Mouse (Mus musculus) right cerebral cortex, postnatal 25 days (tissue): ENCODE measurements around the gene Gm5127.

Experiments
- DNase-seq: peaks from one replicate; pipeline ENCODE4 v3.0.0; 2022

Gm5127 gene

DNA sequence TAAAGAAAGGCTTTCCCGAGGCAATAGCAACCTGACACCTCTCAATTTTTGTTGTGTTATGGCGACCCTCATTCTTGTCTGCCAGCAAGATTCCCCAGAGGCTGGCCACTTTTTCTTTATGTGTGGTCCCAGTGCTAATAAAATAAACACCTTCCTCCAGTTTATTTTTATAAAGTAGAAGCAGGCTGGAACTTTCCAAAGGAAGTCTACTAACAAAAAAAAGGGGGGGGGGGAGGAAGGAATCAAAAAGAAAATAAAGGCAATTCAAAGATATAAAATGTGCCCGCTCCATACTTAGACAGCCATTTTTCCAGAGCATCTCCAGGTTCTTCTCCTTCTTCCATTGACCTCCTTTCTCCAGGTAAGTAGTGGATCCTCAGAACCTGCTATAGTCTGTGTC is at the start of gene Gm5127:
Gm5127 (plus strand) TSS at position 301 of the 400 bp plus-strand sequence.
- DNase-seq: no peak

DNA sequence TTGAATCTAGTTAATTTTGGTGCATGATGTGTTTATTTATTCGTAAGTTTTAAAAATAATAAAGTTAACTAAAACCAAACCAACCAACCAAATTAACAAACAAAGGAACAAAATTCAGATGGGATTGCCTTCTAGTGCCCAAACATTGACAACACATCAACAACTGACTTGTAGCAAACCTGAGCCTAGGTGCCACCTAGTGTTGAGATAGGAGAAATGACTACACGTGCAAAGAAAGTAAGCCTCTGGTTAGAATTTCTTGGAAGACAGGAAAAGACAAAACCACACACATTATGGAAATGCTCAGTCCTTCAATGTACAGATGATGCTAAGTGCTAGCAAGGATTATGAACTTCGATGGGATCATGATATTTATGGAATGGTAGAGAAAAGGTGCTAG is 46.6 kb upstream of the Gm5127 start:
- DNase-seq: no peak

DNA sequence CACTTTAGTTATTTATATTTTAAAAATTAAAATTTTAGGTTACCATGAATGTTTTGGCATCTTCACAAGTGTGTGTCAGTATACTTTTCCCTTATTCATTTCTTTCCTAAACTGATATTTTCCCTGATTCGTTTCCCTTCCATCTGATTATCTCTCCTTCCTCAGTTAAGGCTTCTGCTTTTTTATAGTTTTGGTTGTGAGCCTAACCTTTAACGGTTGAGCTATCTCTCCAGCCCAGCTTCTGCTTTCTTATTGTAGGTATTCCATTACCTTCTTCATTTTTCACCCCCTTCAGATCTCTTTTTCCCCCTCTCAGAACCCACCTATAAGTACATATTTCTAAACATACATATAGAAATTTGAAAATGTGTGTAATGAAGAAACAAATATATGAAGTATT is 27.5 kb upstream of the Gm5127 start:
- no peak for DNase-seq

DNA sequence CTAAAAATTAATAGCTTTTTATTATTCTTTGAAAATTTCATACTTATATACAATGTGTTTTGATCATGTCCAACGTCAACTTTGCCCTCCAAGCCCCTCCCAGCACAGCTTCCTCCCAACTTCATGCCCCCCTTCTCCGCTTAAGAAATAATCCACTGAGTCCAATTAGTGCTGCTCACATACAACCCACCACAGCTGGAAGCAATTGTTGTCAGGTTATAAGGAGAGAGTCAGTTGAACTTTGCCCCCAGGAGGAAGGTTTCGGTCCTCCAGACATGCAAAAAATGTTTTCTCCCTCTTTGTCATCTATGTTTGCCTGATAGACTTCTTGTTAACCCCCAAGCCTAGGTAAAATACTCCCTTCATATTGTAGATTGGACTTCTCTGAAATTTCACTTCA is 4.0 kb upstream of the Gm5127 start:
- no peak for DNase-seq

DNA sequence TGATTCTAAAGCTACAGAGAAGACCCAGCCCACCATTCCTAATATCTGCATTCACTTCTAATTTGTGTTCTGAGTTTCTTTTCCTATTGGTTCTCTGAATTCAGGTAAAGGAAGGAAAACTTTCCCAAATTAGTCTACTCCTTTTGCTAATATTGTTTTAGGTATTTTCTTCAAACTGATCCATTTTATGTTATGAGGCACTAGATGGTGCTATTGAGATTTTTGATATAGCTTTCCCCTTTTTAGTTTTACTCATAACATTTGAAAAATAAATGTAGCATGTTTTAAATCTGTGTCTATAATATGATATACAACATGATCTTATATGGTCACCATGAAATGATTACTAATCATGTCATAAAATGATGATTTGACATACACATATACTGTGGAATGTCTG is 2.6 kb upstream of the Gm5127 start:
- DNase-seq: no peak

DNA sequence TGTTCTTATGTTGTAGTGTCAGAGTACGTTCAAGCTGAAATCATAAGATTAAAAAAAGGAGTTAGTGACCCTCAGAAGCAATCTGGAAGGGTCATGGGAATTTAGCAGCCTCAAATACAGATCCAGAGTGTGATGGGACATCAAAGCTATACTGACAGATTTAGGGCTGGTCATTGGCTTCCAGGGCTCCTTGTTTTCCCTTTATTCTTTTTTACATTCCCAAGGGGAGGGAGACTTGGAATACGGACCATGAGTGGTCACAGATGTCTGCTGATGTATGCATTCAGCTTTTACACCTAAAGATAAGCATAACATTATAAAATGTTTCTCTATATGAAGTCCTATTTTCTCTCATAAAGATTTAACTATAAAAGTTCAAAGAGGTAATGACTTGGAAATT is 789 bp upstream of the Gm5127 start:
- no peak for DNase-seq

DNA sequence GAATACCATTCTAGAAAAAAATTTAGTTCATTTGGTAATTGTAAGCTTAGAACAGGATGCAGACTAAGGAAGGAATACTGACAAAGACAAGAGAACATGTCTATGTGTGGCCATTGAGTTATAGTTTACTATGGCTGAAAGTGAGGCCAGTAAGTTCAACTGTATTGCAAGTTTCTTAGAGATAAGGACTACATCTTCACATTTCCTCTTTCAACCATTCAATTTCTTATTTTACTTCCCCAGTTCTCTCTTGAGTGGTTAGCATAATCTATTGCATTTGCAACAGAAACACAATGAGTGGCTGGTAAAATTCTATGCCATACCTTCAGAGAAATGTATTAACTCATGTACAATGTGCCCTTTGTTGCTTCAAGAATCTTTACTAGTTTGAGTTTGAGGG is 10.9 kb downstream of the Gm5127 start:
- no peak for DNase-seq

DNA sequence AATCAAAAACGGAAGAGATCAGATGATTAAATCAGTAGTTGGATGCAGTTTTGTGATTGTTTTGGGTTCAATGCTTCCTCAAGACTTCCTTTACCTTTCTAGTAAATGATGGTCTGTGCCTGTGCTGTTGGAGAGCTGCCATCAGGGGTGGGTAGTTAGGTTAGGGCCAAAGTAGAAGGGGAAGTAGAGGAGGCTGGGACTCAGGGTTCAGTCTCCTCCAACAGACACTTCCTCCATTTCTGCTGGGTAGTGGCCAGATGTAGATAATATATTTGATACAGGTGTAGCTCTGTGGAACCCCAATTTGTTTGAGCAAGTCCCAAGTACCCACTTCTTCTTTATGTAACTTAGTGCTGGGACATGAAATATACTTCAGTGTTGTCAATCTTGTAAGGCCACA is 12.9 kb downstream of the Gm5127 start:
- DNase-seq: no peak

DNA sequence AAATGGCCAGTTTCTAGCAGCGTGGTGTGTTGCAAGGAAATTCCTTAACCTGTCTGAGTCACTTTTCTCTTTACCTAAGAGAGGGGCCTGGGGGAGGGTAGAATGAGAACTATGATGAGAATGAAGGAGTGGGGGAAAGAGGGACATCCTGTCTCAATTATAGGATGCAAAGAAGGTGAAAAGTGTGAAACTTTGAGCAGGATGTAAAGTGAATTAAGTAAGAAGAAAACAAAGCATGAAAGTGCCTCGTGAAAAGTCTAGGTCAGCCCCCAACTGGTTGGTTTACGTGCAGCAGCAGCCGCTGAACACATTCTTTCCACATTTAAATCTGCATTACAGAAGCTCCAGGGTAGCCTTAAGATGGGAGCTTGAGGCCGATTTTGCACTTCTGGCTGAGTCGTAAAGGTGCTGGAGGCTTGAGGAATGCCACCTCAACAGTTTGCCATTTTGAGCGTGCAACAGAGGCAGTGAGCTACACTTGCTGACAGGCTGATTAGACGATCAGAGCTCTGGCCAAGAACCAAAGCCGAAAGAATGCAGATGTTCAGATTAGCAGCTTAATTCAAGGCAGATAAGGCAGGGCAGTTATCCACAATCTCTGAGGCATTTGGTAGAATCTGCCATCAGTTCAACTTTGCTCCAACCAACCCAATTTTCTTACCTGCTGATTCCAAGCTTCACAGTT is 19.7 kb downstream of the Gm5127 start:
- DNase-seq: no peak

DNA sequence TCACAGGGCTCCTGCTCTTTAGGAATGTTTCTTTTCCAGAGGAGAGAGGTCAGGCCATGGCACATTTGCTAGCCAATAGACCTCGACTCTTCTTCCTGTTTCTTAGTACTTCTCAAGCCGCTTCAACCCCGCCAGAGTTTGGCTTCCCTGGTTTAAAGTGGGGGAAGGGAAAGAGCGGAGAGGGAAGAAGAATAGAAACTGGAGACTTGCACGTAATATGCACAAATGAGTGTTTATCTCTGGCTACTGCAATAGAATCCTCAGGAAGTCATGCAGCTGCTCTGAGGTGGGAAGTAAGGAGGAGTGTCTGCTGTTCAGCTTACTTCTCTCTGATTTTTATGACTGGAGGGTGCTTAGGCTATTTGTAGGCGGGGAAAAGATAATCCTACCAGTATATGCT is 20.4 kb downstream of the Gm5127 start, which contains the start of gene Cysltr1:
Cysltr1 (minus strand) TSS at position 294 of the 400 bp plus-strand sequence.
- no peak for DNase-seq

DNA sequence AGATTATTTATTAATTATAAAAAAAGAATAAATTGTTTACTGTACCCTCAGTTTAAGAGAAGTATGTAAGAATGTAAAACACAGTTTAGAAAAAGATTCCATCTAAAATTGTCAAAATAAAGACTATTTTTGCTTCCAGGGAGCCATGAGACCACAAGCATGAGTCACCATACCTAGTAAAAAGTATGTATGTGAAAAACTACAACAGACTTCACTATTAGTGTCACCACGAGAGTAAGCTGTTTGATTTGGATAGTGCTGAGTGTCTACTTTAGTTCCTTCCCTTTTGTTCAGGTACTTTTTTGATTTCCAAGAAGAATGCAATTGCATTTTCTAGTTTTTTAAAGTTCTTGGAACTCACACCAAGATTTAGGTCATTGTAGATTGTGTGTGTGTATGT is 39.5 kb downstream of the Gm5127 start:
- no peak for DNase-seq

DNA sequence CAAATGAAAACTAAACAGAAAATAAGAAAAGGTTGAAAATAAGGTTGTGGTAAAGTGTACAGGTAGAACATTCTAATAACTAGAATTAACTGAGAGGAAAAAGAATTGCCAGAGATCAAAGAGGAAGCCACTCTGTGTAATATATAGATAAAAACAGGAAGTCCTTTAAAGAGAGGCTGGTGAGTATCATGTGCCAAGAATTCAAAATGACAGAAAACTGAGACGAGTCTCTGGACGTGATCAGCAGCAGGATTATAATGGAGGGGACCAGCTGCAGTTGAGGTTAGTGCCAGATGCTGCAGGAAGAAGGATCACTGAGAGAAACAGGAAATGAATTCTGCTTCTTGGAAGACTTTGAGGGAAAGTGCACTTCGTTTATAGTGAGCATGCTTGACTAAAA is 40.7 kb downstream of the Gm5127 start:
- DNase-seq: no peak

DNA sequence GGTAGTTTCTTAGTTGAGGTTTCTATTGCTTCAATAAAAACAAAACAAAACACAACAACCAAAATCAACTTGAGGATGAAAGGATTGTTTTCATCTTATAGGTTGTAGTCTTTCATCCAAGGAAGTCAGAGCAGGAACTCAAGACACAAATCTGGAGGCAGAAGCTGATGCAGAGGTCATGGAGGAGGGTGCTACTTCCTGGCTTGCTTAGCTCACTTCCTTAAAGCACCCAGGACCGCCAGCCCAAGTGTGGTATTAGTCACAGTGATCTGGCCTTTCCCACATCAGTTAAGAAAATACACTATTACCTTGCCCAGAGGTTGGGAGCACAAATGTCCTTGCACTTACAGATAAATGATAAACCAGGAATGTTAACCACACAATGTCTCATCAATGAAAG is 45.5 kb downstream of the Gm5127 start:
- no peak for DNase-seq

DNA sequence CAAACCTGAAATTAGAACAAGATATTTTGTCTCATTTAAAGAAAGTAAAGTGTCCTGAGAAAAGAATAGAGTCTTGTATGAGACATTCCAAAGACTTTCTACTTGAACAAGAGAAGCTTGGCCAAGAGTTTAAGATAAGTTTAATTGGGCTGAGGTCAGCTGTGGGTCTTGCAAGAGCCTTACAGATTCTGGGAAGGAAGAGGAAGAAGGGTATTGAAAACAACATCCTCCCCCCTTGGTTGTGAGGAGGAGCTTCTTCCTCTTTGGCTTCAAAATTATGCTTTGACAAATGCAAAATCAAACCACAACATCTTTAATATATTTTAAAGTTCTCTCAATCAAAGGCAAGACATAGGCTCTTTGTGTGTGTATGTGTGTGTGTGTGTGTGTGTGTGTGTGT is 50.6 kb downstream of the Gm5127 start:
- no peak for DNase-seq

DNA sequence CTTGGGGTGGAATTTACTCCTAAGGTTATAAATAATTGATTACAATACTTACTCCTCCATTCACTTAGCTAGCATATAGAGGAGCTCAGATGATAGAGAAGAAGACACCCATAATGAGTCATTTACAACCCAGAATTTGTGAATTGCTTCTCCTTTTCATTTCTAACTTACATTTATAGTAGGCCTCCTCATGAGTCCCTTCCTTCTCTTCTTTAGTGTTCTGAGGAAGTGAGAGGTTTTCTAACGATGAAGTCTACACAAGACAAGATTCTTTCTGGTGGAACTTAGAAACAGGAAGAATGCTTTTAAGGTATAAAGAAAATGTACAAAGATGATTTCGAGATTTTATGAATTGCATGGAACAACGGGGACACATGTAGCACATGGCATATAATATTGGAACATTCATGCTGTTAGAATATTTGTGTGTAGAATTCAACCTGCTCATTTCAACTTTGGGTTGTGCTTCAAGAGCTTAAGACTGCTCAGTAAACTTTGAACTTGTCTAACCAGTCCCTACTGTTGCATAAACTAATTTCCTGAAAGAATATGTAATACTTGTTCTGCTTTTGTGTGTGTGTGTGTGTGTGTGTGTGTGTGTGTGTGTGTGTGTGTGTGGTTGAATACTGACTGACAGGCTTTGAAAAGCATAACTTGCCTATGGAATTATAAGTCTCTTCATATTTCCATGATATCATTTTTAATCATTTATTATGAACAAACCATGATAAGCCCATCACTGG is 52.0 kb downstream of the Gm5127 start:
- DNase-seq: no peak

DNA sequence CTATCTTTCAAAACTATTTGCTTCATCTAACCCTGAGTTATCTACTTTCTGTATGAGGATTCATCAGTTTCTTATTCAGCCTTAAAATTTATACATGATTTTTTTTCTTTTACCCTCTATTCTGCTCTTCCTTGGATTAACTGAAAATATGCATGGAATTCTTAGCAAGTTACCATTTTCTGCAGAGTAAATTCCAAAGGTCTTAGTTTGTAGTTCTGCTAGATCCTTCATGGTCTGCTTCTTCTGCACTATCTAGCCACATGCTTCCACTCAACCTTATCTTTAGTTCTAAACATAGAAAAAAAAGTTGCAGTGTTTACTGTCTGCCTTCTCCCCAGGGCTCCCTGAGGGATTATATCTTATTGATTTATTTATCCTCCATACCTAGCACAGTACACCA is 79.1 kb downstream of the Gm5127 start:
- DNase-seq: no peak

DNA sequence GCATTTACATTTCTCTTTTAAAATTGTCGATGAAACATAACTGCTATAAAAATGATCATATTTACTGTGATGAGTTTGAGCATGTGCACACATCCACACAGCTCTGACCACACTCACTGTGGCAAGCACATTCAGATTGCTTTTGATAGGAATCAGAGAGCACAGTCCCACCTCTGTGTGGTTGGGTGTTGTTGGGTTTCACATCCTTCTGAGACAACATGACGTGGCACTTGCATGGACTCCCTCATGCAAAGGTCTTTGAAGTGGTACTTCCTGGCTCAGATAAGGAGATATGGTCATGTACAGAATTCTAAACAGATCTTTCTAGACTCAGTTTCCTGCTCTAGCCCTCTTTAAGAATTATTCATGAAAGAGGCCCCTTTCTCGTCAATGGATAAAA is 121.6 kb downstream of the Gm5127 start:
- DNase-seq: no peak

DNA sequence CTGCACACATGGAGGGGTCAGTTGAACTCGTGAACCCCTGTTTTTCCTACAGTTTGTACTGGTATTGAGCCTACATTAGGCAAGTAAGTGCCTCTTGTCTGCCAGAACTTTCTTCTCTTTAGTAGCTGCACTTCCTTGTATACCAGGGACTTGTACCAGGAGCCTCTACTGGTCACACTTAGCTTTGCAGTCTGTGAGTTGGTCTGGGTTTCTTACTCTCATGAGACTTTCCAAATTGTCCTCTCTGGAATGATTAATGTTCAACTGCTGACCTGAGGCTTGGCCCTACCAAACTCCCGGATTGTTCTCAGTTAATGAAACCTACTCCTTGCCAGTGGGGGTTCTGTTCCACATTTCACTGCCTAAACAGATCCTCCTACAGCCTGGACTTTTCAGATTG is 134.2 kb downstream of the Gm5127 start:
- no peak for DNase-seq

DNA sequence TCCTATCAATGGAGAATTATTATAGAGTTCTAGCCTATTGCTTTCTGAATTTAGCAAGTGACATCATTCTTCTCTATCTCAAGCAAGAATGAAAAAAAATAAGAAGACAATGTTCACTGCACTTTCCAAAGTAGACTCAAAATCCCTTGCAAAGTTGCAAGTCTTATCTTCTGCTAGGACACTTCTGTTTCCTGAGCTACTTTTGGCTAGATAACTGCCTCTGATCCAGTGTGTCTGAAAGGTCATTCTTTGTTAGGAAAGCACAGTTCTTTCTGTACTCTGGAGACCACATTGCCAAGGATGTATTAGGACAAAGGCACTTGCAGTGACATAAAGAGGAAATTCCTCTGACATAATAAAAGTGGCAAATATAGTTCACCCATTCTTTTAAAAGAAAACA is 159.3 kb downstream of the Gm5127 start:
- DNase-seq: no peak

DNA sequence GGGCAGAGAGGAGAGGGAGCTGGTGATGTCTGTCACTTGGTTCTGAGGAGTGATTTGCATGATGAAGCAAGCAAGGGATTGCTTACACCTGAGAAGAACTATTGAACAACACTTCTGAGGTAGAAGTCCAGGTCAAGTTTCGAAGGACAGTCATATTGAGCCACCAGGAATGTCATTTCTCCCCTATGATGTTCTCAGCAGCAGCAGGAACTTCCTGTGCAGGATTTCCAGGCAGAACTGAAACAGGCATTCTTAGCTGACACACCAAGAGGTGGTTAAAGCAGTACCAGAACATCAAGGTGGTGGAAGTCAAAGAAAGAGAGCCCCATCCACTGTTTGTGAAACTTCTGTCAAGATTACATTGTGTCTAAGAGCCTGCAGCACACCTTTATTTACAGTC is 172.3 kb downstream of the Gm5127 start:
- no peak for DNase-seq
